Mouse (Mus musculus) heart, postnatal 0 days (tissue): ENCODE data around the gene Gm10024.

Experiments
- CTCF ChIP-seq: IDR thresholded peaks from 2 replicates; pipeline ENCODE4 v1.5.1; 2016; ENCODE audit warnings: antibody characterized with exemption, control low read depth, low read depth
- EP300 ChIP-seq: IDR thresholded peaks from 2 replicates; pipeline ENCODE4 v1.6.1; 2016; ENCODE audit warnings: antibody characterized with exemption, low read depth

DNA sequence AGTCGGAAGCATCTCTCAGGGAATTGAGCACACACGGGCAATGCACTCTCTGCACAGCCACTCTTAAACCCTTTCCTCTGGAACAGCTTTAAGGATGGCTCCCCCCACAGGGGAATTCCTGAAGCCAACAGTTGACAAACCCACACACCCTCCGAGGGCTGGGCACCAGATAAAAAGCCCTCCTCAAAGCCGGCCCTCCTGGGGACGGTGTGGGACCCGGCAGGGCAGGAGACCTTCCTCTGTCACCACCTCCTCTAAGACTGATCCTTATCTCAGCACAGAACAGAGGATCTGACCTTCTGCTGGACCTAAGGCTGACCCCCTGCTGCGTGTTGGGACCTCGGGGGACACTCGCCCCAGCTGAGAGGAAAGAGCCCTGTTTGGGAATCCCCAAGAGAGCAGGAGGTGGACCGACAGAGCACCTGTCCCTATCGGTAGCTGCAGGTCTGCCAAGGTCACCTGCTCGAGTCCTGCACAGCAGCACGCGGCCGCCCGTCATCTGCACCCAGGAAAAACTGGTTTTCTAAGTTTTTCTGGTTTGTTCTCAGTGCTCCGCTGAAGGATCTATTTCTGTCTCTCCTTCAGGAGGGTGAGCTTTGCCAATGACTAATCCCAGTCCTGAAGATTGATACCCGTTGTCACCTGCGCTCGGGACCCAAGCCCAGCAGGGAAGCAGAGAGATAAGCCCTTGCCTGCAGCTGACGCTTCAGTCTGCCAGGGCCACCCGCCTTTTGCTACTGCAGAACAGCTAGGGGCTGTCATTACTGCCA lies 25.2 kb upstream of the Gm10024 start, which contains the start of gene Tspear:
- TF ChIP-seq CTCF (no peak), EP300 (no peak)
